Mouse (Mus musculus) intestine, embryonic 14.5 days (tissue): Measurements from ENCODE around the gene Capzb. TPM values are rescaled to one million over a fixed set of nuclear protein-coding genes. Genes with fewer than 3 reads are reported as not detected.
A peak's percentile ranks its signal among the peaks of the same experiment; 100 is the strongest.

ENCODE experiments used
- ATAC-seq: fragments of 200-750 bp; cut with Nextera tagmentation; replicated peaks from 2 replicates; pipeline ENCODE4 v1.8.0; 2017; ENCODE audit warnings: low read depth, moderate number of reproducible peaks, moderate TSS enrichment, moderate library complexity; ENCODE audit not compliant: low FRiP score, low TSS enrichment
- DNase-seq: peaks from one replicate; pipeline ENCODE4 v3.0.0-alpha.2; 2018; ENCODE audit warnings: low spot score
- H3K27ac ChIP-seq: fragments of 300-500 bp; sonication (generic); 2 replicates; pipeline ENCODE4 v1.5.1; 2014; ENCODE audit warnings: low read depth, mild to moderate bottlenecking, control low read depth
- H3K27me3 ChIP-seq: fragments of 300-500 bp; sonication (generic); replicated peaks from 2 replicates; pipeline ENCODE4 v1.6.1; 2014; ENCODE audit warnings: low read length, control low read depth; ENCODE audit not compliant: control insufficient read depth, insufficient read depth
- H3K36me3 ChIP-seq: fragments of 300-500 bp; sonication (generic); 2 replicates; pipeline ENCODE4 v1.6.1; 2014; ENCODE audit warnings: low read length, control low read depth; ENCODE audit not compliant: control insufficient read depth, insufficient read depth
- H3K4me1 ChIP-seq: fragments of 300-500 bp; sonication (generic); replicated peaks from 2 replicates; pipeline ENCODE4 v1.6.1; 2014; ENCODE audit warnings: low read length, control low read depth, mixed read lengths; ENCODE audit not compliant: control insufficient read depth, insufficient read depth
- H3K4me2 ChIP-seq: fragments of 300-500 bp; sonication (generic); 2 replicates; pipeline ENCODE4 v1.6.1; 2014; ENCODE audit warnings: low read length
- H3K4me3 ChIP-seq: fragments of 300-500 bp; sonication (generic); 2 replicates; pipeline ENCODE4 v1.5.1; 2014; ENCODE audit warnings: low read depth, low read length, control low read depth, mixed read lengths
- H3K9ac ChIP-seq: fragments of 300-500 bp; sonication (generic); 2 replicates; pipeline ENCODE4 v1.6.1; 2014; ENCODE audit warnings: mild to moderate bottlenecking, low read length
- H3K9me3 ChIP-seq: fragments of 300-500 bp; sonication (generic); 2 replicates; pipeline ENCODE4 v1.6.1; 2016; ENCODE audit warnings: low read length, control low read depth; ENCODE audit not compliant: control insufficient read depth
- WGBS: fragments of 180-500 bp; shearing (Covaris S2); extraction: QIAGEN DNeasy Blood & Tissue Kit; methylation state at CpG from one replicate; pipeline ENCODE4 v1.1.7; 2014; 5-methylcytosine and 5-hydroxymethylcytosine counted together
- polyA plus RNA-seq: library from polyadenylated mRNA; unstranded; fragments of >200 nt; fragmentation: Nextera tagmentation; extraction: Ambion mirVana; gene quantifications from 2 replicates; pipeline ENCODE4 v1.2.1, GENCODE M21; 2014

The Capzb gene
- polyA plus RNA-seq, 1 experiment from 2014 or later: 313 TPM

DNA sequence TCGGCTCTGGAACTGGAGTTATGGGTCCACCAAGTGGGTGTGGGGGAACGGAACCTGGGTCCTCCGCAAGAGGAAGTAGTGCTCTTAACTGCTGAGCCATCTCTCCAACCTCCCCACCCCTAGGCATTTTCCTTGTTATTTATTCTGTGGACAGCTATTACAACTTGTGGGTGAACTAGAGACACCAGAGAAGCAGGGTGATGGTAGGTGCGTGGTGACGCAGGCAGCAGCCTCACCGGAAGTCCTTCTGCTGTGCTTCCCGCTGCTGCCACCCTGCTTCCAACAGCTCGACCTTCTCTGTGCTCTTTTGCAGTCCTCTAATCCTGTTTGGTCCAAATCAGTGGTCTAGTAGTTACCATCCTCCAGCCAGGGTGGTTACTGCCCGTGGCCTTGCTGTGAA is 6.4 kb downstream of the Capzb start:
- ATAC-seq: no peak
- H3K4me2 ChIP-seq: no peak overlapping the region
- H3K4me1 ChIP-seq: peaks cover 44% of the 10 kb centered on the region
- no peaks in the 10 kb centered on the region for H3K27me3 ChIP-seq
- H3K36me3 ChIP-seq: peaks cover 29% of the 10 kb centered on the region; the same call in 1 of the 2 replicates
- H3K4me3 ChIP-seq: no peak overlapping the region
- DNase-seq: no peak
- no peaks in the 10 kb centered on the region for H3K9me3 ChIP-seq
- H3K9ac ChIP-seq: no peak overlapping the region
- 0 out of 2 replicates have a peak overlapping the region, but pooled peaks have one; percentile 1 for H3K27ac ChIP-seq
- WGBS: 91% methylated on average over 9 of the region's 9 CpGs

GRCm38 (mm10) chr4:139199703-139200340 is 7.1 kb downstream of the Capzb start:
- no peak overlapping the region for H3K9ac ChIP-seq
- H3K36me3 ChIP-seq: peaks cover 24% of the 10 kb centered on the region; the same call in 1 of the 2 replicates
- ATAC-seq (no peak), DNase-seq (no peak)
- H3K4me1 ChIP-seq: peaks cover 37% of the 10 kb centered on the region
- no peaks in the 10 kb centered on the region for H3K9me3 ChIP-seq
- no peak overlapping the region for H3K4me2 ChIP-seq
- H3K4me3 ChIP-seq: no peak overlapping the region
- 0 out of 2 replicates have a peak overlapping the region, but pooled peaks have one; percentile 1 for H3K27ac ChIP-seq
- WGBS: 94% methylated on average over 8 of the region's 8 CpGs
- H3K27me3 ChIP-seq: no peaks in the 10 kb centered on the region

DNA sequence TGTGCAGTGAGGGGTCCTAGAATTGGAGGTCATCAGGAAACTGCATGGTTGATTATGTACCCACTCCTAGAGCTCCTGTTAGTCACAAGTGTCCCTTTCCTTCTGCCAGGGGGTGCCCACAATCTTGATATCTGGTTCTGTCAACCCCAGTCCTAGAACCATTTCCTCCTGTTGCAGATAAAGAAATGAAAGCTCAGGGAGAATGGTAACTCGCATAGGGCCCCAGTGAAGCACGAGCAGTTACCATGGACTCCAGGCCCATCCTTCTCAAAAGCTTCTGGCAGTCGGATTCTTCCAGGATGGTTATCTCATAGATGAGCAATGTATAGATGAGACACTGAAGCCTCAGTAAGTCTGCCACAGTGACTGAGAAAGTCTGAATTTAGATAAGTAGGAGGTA is 8.2 kb downstream of the Capzb start:
- no peak for ATAC-seq
- no peak overlapping the region for H3K4me2 ChIP-seq
- H3K4me3 ChIP-seq: no peak overlapping the region
- 84% methylated on average over 3 of the region's 3 CpGs for WGBS
- no peak for DNase-seq
- H3K9me3 ChIP-seq: no peaks in the 10 kb centered on the region
- no peaks in the 10 kb centered on the region for H3K27me3 ChIP-seq
- peaks cover 19% of the 10 kb centered on the region; the same call in 1 of the 2 replicates for H3K36me3 ChIP-seq
- H3K9ac ChIP-seq: no peak overlapping the region
- peaks cover 31% of the 10 kb centered on the region for H3K4me1 ChIP-seq
- H3K27ac ChIP-seq: no peak overlapping the region

DNA sequence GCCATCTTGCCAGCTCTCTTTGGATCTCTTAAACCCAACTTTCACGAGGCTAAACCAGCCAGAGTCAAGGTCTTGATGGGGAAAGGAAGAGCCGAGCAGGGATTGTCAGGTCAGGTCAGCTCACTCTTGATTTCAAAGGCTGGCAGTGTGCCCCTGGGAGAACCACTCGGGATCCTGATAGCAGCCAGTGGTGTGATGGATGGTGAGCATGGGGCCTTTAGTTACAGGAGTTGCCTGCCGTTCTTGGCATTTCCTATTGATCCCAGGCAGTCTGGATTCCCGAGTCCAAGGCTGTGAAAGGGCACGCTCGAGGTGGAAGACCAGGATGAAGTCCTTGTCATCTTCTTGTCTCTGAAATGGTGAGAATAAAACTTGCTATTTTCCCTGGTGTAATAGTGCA is 9.9 kb downstream of the Capzb start:
- H3K4me3 ChIP-seq: no peak overlapping the region
- no peak overlapping the region for H3K27ac ChIP-seq
- 59% methylated on average over 7 of the region's 7 CpGs for WGBS
- ATAC-seq: no peak
- H3K9ac ChIP-seq: no peak overlapping the region
- peaks cover 16% of the 10 kb centered on the region; the same call in 1 of the 2 replicates for H3K36me3 ChIP-seq
- DNase-seq: no peak
- peaks cover 20% of the 10 kb centered on the region for H3K4me1 ChIP-seq
- H3K9me3 ChIP-seq: no peaks in the 10 kb centered on the region
- H3K27me3 ChIP-seq: no peaks in the 10 kb centered on the region
- H3K4me2 ChIP-seq: no peak overlapping the region

DNA sequence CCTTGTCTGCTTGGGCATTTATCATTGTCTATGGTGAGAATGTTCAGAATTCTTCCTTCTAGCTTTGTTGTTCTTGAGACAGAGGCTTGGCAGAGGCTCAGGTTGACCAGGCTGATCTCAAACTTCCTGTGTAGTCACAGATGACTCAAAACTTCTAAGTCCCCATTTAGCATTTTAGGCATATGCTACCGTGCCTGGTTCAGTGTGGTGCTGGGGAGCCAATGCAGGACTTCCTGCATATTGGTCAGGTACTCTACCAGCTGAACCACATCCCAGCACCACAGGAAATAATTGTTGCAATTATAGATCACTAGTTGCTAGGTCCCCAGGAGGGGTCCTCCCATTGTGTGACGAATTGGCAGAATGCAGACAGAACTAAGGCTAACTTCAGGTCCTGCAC is 10.7 kb downstream of the Capzb start:
- Histone ChIP-seq H3K9me3 (no peaks in the 10 kb centered on the region), H3K36me3 (peaks cover 16% of the 10 kb centered on the region; the same call in 1 of the 2 replicates), H3K4me2 (no peak overlapping the region), H3K9ac (no peak overlapping the region), H3K27ac (no peak overlapping the region), H3K4me1 (peaks cover 24% of the 10 kb centered on the region), H3K4me3 (no peak overlapping the region), H3K27me3 (no peaks in the 10 kb centered on the region)
- ATAC-seq (no peak), DNase-seq (no peak)
- WGBS: 68% methylated on average over 2 of the region's 2 CpGs

DNA sequence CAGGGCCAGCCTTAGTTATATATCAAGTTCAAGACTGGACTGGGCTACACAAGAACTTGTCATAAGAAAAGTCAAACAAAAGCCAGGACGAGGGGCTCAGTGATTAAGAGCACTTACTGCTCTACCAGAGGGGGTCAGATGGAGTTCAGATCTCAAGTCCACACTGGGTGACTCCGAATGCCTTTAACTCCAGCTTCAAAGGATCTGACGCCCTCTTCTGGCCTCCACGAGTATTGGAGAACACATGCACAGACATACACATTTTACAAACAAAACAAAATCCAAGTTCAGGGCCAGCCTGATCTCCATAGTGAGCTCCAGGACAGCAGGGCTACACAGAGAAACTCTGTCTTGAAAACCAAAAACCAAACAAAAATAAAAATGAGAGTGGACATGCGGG is 13.1 kb downstream of the Capzb start:
- DNase-seq (peak; percentile 65), ATAC-seq (0 out of 2 replicates have a peak, but pooled peaks have one; percentile 46)
- H3K4me1 ChIP-seq: peaks cover 34% of the 10 kb centered on the region
- H3K4me3 ChIP-seq: no peak overlapping the region
- H3K9ac ChIP-seq: no peak overlapping the region
- WGBS: 32% methylated on average over 5 of the region's 5 CpGs
- peaks cover 13% of the 10 kb centered on the region; the same call in 1 of the 2 replicates for H3K36me3 ChIP-seq
- no peak overlapping the region for H3K4me2 ChIP-seq
- H3K27me3 ChIP-seq: no peaks in the 10 kb centered on the region
- H3K27ac ChIP-seq: no peak overlapping the region
- no peaks in the 10 kb centered on the region for H3K9me3 ChIP-seq

DNA sequence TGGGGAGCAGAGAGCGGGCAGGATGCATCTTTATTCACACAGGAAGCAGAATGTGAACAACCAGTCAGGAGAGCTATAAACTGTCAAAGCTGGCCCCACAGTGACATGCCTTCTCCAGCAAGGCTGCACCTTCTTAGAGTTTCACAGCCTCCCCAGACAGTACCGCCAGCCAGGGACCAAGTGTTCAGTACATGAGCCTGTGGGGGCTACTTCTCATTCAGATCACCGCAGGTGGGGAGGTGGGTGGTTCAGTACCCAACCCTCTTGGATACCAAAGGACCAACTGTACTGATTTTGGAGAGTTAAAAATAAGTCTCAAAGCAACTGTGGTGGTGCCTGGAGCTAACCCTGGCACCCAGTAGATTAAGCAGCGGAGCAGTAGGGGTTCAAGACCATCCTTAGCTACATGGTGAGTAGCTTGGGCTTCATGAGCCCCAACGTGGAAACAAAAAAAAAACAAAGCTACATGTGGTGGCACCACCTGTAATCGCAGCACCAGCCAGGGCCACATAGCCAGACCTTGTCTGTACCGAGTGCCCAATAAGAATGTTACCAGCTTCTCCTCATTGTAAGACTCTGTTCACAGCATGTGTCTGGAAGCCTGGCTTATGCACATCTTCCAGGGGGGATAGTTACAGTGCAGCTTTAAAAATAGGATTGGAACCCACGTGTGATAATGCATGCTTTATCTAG is 13.8 kb downstream of the Capzb start:
- DNase-seq: no peak
- Histone ChIP-seq H3K4me1 (peaks cover 34% of the 10 kb centered on the region), H3K27ac (no peak overlapping the region), H3K9ac (no peak overlapping the region), H3K4me3 (no peak overlapping the region), H3K9me3 (no peaks in the 10 kb centered on the region), H3K27me3 (no peaks in the 10 kb centered on the region), H3K36me3 (peaks cover 10% of the 10 kb centered on the region; the same call in 1 of the 2 replicates), H3K4me2 (no peak overlapping the region)
- WGBS: 82% methylated on average over 8 of the region's 8 CpGs
- ATAC-seq: no peak

DNA sequence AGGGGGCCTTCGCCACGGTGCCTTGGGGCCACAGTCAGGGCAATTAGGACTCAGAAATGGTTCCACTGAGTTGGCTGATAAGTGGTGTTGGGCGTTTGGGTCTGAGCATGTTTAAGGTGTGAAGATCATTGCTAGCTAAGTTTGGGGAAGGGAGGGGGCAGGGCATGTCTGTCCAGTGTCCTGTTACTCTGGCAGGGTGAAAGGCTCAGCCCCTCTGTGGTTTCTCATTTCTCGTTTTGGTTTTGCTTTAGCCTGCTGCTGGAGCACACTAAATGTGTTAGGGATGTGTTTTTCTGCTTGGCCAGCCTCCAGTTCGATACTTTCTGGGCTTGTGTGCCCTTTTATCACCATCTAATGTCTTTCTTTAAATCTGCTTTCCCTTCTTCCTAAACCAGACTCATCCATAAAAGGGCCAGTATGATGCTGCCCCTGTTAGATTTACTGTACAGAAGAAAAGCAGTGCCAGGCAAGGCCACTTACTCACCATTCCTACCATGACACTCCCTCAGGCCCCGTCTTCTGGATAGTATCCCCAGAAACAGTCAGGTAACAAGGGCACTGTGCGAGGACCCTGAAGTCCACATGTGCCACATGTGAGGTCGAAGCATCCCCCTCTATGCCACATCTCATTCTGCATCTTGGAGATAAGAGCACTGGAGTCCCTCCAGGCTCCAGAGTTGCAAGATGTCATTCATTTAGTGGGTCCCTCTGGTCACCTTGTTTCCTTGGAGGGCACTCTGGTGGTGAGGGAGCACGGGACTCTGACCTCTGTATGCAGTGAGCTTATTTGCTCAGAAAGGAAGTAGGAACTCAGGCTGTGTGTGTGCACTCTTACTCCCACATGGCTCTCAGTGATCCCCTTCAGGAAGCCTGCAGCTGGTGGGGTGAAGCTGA is 15.8 kb downstream of the Capzb start:
- DNase-seq: no peak
- H3K4me2 ChIP-seq: no peak overlapping the region
- no peaks in the 10 kb centered on the region for H3K9me3 ChIP-seq
- 51% methylated on average over 9 of the region's 9 CpGs for WGBS
- H3K27me3 ChIP-seq: no peaks in the 10 kb centered on the region
- no peak for ATAC-seq
- H3K36me3 ChIP-seq: peaks cover 13% of the 10 kb centered on the region
- no peak overlapping the region for H3K9ac ChIP-seq
- H3K4me1 ChIP-seq: peaks cover 37% of the 10 kb centered on the region
- H3K4me3 ChIP-seq: no peak overlapping the region
- H3K27ac ChIP-seq: peak overlapping the region; percentile 57
